Mouse (Mus musculus) intestine, embryonic 16.5 days (tissue): ENCODE results near the gene Stard9. TPM values are rescaled to one million over a fixed set of nuclear protein-coding genes. Genes with fewer than 3 reads are reported as not detected.

ENCODE experiments used
- ATAC-seq: fragments of 200-750 bp; cut with Nextera tagmentation; 2 replicates; pipeline ENCODE4 v1.8.0; 2017; ENCODE audit warnings: moderate TSS enrichment, moderate library complexity
- H3K27ac ChIP-seq: fragments of 300-500 bp; sonication (generic); 2 replicates; pipeline ENCODE4 v1.5.1; 2014; ENCODE audit warnings: mild to moderate bottlenecking, low read length
- H3K27me3 ChIP-seq: fragments of 300-500 bp; sonication (generic); replicated peaks from 2 replicates; pipeline ENCODE4 v1.6.1; 2014; ENCODE audit warnings: low read length, control low read depth, mixed read lengths; ENCODE audit not compliant: control insufficient read depth, insufficient read depth
- H3K36me3 ChIP-seq: fragments of 300-500 bp; sonication (generic); 2 replicates; pipeline ENCODE4 v1.6.1; 2014; ENCODE audit warnings: low read length, control low read depth; ENCODE audit not compliant: control insufficient read depth, insufficient read depth
- H3K4me1 ChIP-seq: fragments of 300-500 bp; sonication (generic); 2 replicates; pipeline ENCODE4 v1.6.1; 2014; ENCODE audit warnings: low read length, control low read depth, mixed read lengths; ENCODE audit not compliant: control insufficient read depth, insufficient read depth
- H3K4me2 ChIP-seq: fragments of 300-500 bp; sonication (generic); 2 replicates; pipeline ENCODE4 v1.6.1; 2014; ENCODE audit warnings: low read depth, low read length, control low read depth
- H3K4me3 ChIP-seq: fragments of 300-500 bp; sonication (generic); 2 replicates; pipeline ENCODE4 v1.5.1; 2014; ENCODE audit warnings: mild to moderate bottlenecking, low read length
- H3K9ac ChIP-seq: fragments of 300-500 bp; sonication (generic); 2 replicates; pipeline ENCODE4 v1.6.1; 2014; ENCODE audit warnings: low read depth, low read length
- H3K9me3 ChIP-seq: fragments of 300-500 bp; sonication (generic); 2 replicates; pipeline ENCODE4 v1.6.1; 2016; ENCODE audit warnings: low read length, control low read depth; ENCODE audit not compliant: control insufficient read depth
- WGBS: fragments of 180-500 bp; shearing (Covaris S2); extraction: QIAGEN DNeasy Blood & Tissue Kit; methylation state at CpG from one replicate; pipeline ENCODE4 v1.1.7; 2014; 5-methylcytosine and 5-hydroxymethylcytosine counted together
- polyA plus RNA-seq: library from polyadenylated mRNA; unstranded; fragments of >200 nt; fragmentation: Nextera tagmentation; extraction: Ambion mirVana; gene quantifications from 2 replicates; pipeline ENCODE4 v1.2.1, GENCODE M21; 2015

The Stard9 gene
- polyA plus RNA-seq, 1 experiment from 2014 or later = 2.5 TPM

DNA sequence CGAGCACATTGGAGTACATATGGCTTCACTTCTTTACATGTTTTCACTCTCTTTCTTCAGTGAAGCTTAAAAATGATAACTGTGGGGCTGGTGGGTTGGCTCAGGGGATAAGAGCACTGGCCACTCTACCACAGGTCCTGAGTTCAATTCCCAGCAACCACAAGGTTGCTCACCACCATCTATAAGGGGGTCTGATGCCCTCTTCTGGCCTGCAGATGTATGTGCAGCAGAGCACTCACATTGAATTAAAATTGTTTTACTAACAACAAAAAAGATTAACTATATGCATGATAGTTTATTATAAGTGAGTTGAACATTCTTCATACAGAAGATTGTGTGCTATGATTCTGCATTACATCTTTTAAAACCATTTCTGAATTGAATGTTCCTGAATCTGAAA, 9.4 kb upstream of the Stard9 start:
- Histone ChIP-seq H3K27ac (no peak overlapping the region), H3K4me3 (no peak overlapping the region), H3K36me3 (peaks cover 6% of the 10 kb centered on the region; the same call in 1 of the 2 replicates), H3K27me3 (no peaks in the 10 kb centered on the region), H3K4me2 (no peak overlapping the region), H3K4me1 (no peaks in the 10 kb centered on the region), H3K9ac (no peak overlapping the region), H3K9me3 (no peaks in the 10 kb centered on the region)
- 100% methylated on average over 1 of the region's 1 CpGs for WGBS
- ATAC-seq = no peak

DNA sequence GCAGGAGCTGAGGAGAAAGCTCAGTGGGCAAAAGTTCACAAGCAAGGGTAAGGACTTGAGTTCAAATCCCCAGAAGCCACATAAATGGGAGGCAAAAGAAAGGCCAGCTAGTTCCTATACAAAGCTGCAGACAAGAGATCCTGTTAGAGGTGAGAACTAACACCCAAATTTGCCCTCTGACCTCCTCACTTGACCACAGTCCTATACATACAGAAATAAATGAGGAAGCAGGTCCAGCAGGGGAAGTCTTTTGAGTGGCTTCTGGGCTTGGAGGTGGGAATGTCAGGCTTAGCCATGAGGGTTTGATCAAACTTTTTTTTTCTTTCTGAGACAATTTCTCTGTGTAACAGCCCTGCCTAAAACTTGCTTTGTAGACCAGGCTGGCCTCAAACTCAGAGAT, 6.0 kb upstream of the Stard9 start:
- Histone ChIP-seq H3K9ac (no peak overlapping the region), H3K4me3 (no peak overlapping the region), H3K27me3 (no peaks in the 10 kb centered on the region), H3K4me2 (no peak overlapping the region), H3K4me1 (no peaks in the 10 kb centered on the region), H3K9me3 (no peaks in the 10 kb centered on the region), H3K36me3 (peaks cover 6% of the 10 kb centered on the region; the same call in 1 of the 2 replicates), H3K27ac (no peak overlapping the region)
- ATAC-seq = no peak

DNA sequence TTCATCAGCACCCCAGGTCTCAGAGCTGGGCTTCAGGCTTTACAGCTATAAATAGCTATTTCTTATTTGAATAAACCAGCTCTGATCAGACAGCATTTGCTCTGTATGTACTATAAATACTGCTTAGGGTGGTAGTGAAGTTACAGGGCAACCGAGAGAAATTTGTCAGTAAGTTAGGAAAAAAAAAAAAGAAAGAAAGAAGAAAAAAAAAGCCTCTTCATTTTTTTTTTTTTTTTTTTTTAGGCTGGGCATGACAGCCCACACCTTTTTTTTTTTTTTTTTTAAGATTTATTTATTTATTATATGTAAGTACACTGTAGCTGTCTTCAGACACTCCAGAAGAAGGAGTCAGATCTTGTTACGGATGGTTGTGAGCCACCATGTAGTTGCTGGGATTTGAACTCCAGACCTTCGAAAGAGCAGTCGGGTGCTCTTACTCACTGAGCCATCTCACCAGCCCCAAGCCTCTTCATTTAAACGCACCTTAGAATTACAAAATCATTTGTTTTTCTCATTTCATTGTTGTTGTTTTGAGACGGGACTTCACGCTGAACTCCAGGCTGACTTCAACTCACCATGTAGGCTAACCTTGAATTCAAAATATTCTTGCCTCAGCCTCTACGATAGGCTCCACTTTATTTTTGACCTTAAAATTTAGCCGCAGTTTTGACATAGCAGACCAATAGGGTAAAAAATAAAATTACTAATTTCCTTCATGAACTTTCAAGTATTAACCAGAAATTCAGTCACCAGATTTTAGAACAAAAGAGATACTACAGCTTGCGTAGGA, 650 bp upstream of the Stard9 start:
- H3K4me2 ChIP-seq = peak overlapping the region; percentile 52
- ATAC-seq = peak; percentile 40; the same call in 1 of the 2 replicates
- H3K4me1 ChIP-seq = no peaks in the 10 kb centered on the region; the same call in none of the 2 replicates
- 0 out of 2 replicates have a peak overlapping the region, but pooled peaks have one; percentile 16 for H3K9ac ChIP-seq
- H3K27ac ChIP-seq = no peak overlapping the region
- H3K36me3 ChIP-seq = no peaks in the 10 kb centered on the region
- WGBS = 26% methylated on average over 10 of the region's 10 CpGs
- H3K4me3 ChIP-seq = peak overlapping the region; percentile 60
- H3K27me3 ChIP-seq = no peaks in the 10 kb centered on the region
- no peaks in the 10 kb centered on the region for H3K9me3 ChIP-seq

DNA sequence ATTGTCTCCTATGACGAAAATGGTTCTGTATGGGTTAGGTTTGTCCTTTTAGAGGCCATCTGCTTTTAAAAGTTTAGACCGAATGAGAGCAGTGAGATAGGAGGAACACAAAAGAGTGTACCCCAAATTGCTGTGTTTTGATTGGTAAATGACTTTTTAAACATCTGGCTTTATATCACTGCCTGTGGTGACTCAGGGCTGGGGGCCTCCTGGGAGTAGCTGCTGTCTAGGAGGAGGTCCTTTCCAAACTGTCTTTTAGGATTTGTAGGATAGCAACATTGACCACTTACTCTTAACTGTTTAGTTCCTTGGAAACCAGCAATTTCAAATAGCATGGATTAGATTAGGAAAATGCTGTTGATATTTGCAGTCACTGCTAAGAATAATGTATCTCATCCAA, 1.3 kb downstream of the Stard9 start:
- peak overlapping the region; percentile 69; the same call in 1 of the 2 replicates for H3K4me2 ChIP-seq
- no peaks in the 10 kb centered on the region for H3K9me3 ChIP-seq
- ATAC-seq = no peak
- H3K9ac ChIP-seq = no peak overlapping the region
- H3K27me3 ChIP-seq = no peaks in the 10 kb centered on the region
- H3K27ac ChIP-seq = no peak overlapping the region
- H3K4me1 ChIP-seq = no peaks in the 10 kb centered on the region; the same call in none of the 2 replicates
- H3K4me3 ChIP-seq = no peak overlapping the region
- 84% methylated on average over 2 of the region's 2 CpGs for whole genome bisulfite sequencing
- peaks cover 5% of the 10 kb centered on the region; the same call in 1 of the 2 replicates for H3K36me3 ChIP-seq

DNA sequence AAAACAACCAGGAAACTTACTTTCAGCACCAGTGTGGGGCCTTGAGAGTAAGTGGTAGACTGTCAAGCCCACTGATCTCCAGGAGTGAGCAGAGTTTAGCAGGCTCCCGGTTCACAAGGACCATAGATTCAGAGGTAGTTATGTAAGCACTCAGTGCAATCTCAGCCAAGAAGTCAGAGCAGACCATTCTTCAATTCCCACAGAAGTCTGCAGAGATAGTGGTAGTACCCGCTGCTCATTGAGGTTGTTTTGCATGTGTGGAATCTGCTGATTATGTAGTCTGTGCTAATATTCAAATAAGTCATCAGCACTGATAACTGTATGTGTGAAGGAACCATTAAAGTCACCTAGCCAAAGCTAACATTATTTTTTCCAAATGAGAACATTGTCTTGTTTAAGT, 1.7 kb downstream of the Stard9 start:
- H3K9me3 ChIP-seq = no peaks in the 10 kb centered on the region
- H3K9ac ChIP-seq = no peak overlapping the region
- H3K4me2 ChIP-seq = 0 out of 2 replicates have a peak overlapping the region, but pooled peaks have one; percentile 69
- WGBS = 63% methylated on average over 2 of the region's 2 CpGs
- no peak overlapping the region for H3K27ac ChIP-seq
- ATAC-seq = no peak
- H3K36me3 ChIP-seq = peaks cover 6% of the 10 kb centered on the region; the same call in 1 of the 2 replicates
- no peaks in the 10 kb centered on the region; the same call in none of the 2 replicates for H3K4me1 ChIP-seq
- H3K4me3 ChIP-seq = no peak overlapping the region
- H3K27me3 ChIP-seq = no peaks in the 10 kb centered on the region

DNA sequence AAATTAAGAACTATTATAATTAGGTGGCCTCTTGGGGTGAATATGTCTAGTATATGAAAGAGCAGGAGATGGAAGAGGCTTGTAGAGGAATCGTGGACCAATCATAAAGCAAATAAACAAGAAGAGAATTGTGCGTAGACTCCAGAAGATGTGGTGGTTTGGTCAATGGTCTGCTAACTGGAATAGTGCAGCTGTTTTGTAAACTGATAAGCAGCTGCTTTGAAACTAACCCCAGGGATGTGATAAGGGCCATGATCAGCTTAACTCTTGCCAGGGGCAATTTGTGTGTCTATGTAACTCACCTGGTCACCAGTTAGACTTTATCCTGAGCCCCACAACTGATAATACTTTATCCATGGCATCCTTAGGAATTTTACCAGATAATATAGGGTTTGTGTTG, 2.6 kb downstream of the Stard9 start:
- Histone ChIP-seq H3K4me1 (no peaks in the 10 kb centered on the region; the same call in none of the 2 replicates), H3K36me3 (peaks cover 6% of the 10 kb centered on the region; the same call in 1 of the 2 replicates), H3K4me3 (no peak overlapping the region), H3K4me2 (no peak overlapping the region), H3K27ac (no peak overlapping the region), H3K27me3 (no peaks in the 10 kb centered on the region), H3K9ac (no peak overlapping the region), H3K9me3 (no peaks in the 10 kb centered on the region)
- ATAC-seq = no peak
- 72% methylated on average over 2 of the region's 2 CpGs for WGBS

DNA sequence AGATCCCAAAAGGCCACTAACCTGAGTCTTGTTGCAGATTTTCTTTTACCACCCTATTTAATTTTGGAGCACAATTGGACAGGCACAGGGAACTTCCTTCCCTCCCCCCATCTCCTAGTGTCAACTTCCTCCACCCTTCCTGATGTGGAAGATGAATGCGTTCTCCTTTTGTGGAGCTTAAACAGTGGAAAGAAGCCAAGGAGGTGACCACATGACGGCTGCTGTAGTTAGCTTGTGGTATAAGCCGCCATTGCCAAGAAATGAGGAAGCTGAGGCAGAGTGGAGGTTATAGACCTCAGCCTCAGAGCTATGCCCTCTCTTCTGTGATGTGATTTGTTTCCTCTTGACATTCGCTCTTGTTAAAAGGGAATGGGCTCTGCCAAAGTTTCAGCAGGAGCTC, 3.0 kb downstream of the Stard9 start:
- Histone ChIP-seq H3K9me3 (no peaks in the 10 kb centered on the region), H3K36me3 (peaks cover 6% of the 10 kb centered on the region; the same call in 1 of the 2 replicates), H3K4me1 (no peaks in the 10 kb centered on the region; the same call in none of the 2 replicates), H3K4me3 (no peak overlapping the region), H3K27me3 (no peaks in the 10 kb centered on the region), H3K9ac (no peak overlapping the region), H3K27ac (no peak overlapping the region), H3K4me2 (no peak overlapping the region)
- no peak for ATAC-seq
- 66% methylated on average over 4 of the region's 4 CpGs for WGBS

DNA sequence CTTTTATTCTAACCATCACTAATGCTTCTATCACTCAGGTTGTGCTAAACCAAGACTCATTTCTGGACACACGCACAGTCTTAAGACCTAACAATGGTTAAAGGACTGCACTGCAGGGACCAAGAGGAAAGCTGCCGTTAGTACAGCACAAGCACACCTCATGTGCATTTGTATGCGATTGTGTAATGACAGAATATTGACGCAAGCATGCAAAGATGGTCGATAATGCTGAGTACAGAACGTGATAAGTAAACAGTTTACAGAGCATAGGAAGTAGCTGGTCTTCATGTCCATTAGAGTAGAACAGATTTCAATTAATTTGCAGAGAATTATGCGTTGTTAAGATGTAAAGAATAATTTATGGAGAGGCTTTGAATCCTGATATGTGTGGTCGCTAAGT, 11.9 kb downstream of the Stard9 start:
- Histone ChIP-seq H3K9me3 (no peaks in the 10 kb centered on the region), H3K9ac (no peak overlapping the region), H3K4me3 (no peak overlapping the region), H3K27me3 (no peaks in the 10 kb centered on the region), H3K36me3 (no peaks in the 10 kb centered on the region), H3K4me1 (no peaks in the 10 kb centered on the region), H3K27ac (no peak overlapping the region), H3K4me2 (no peak overlapping the region)
- WGBS = 85% methylated on average over 8 of the region's 8 CpGs
- no peak for ATAC-seq

DNA sequence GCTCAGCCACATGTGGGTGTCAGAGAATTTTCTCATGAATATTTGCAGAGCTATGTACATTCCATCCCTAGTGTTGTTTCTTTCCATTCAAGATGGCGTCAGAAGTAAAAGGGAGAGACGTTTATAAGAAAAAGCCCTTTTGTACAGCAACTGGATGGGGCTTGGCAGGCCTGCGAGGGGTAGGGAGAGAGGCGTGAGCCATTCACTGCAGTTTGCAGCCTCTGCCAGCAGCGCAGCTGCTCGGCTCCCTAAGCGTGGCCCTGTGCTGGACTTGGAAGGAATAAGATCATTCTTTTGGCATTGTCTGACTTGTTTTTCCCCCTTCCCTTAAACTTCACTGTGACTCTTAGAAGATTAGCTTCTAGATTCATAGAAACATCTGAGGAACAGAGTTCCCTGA, 14.9 kb downstream of the Stard9 start:
- no peaks in the 10 kb centered on the region for H3K4me1 ChIP-seq
- H3K9me3 ChIP-seq = no peaks in the 10 kb centered on the region
- peak overlapping the region; percentile 51; the same call in 1 of the 2 replicates for H3K27ac ChIP-seq
- 0 out of 2 replicates have a peak, but pooled peaks have one; percentile 48 for ATAC-seq
- H3K9ac ChIP-seq = no peak overlapping the region
- H3K4me2 ChIP-seq = no peak overlapping the region
- no peaks in the 10 kb centered on the region for H3K36me3 ChIP-seq
- H3K4me3 ChIP-seq = no peak overlapping the region
- whole genome bisulfite sequencing = 67% methylated on average over 7 of the region's 7 CpGs
- no peaks in the 10 kb centered on the region for H3K27me3 ChIP-seq
